In genomic region chr16:90046494-90047158, GRCm38 (mm10) we compare ENCODE assay signal across 11 mouse cellular contexts.
A peak's percentile ranks its signal among the peaks of the same experiment; 100 is the strongest.
DNase-seq lines count a peak whose midpoint lies in the region; ATAC-seq and TF ChIP-seq lines count a peak whose summit lies in the region.
"Had no signal": no experiment of that assay in that cellular context is flagged by ENCODE, and none has a peak within 500 bp of the region (broad histone marks: within the 10 kb centered on the region; RNA-seq: fewer than 3 reads in every experiment).

No protein-coding gene starts in this region.

- no peaks in the 10 kb centered on the region for H3K36me3 ChIP-seq in lung, embryonic 14.5 days (ENCODE audit: insufficient read depth)
- no peaks in the 10 kb centered on the region for H3K36me3 ChIP-seq in midbrain, embryonic 13.5 days
- H3K36me3 ChIP-seq: heart, embryonic 15.5 days; neural tube, embryonic 12.5 days had no signal

- 40% methylated on average over 12 of the region's 12 CpGs for WGBS in lung, embryonic 14.5 days
- WGBS in midbrain, embryonic 13.5 days, result 86% methylated on average over 12 of the region's 12 CpGs

- peak; percentile 60; the same call in 1 of the 2 replicates for ATAC-seq in lung, embryonic 14.5 days (ENCODE audit: insufficient read depth)
- no peak for ATAC-seq in midbrain, embryonic 13.5 days

- peak; percentile 24 to 33 for DNase-seq in heart, adult 18-20 months
- DNase-seq in heart, postnatal 25 days (ENCODE audit: low spot score), result no peak
- peak; percentile 50 for DNase-seq in NIH3T3 (ENCODE audit: low read depth)
- peak; percentile 25 to 26 for DNase-seq in heart, postnatal 14 days
- DNase-seq in lung, embryonic 14.5 days, result peak; percentile 89
- DNase-seq in thymus, postnatal 36 days, result no peak
- DNase-seq in left cerebral cortex, postnatal 4 days, result no peak
- DNase-seq: cerebellum, adult 2 months had no signal

- no peaks in the 10 kb centered on the region for H3K27me3 ChIP-seq in lung, embryonic 14.5 days (ENCODE audit: insufficient read depth, low read length)
- no peaks in the 10 kb centered on the region for H3K27me3 ChIP-seq in midbrain, embryonic 13.5 days
- H3K27me3 ChIP-seq: heart, embryonic 15.5 days; neural tube, embryonic 12.5 days had no signal

- peak overlapping the region; percentile 67 for H3K27ac ChIP-seq in lung, embryonic 14.5 days (ENCODE audit: low read depth)
- no peak overlapping the region for H3K27ac ChIP-seq in midbrain, embryonic 13.5 days
- H3K27ac ChIP-seq: heart, embryonic 15.5 days; neural tube, embryonic 12.5 days had no signal

- H3K4me1 ChIP-seq in lung, embryonic 14.5 days (ENCODE audit: insufficient read depth), result no peaks in the 10 kb centered on the region
- 0 out of 2 replicates have a peak, but pooled peaks cover 5% of the 10 kb centered on the region for H3K4me1 ChIP-seq in midbrain, embryonic 13.5 days (replicated peaks)
- H3K4me1 ChIP-seq: neural tube, embryonic 12.5 days had no signal

- H3K9ac ChIP-seq in lung, embryonic 14.5 days, result no peak overlapping the region
- no peak overlapping the region for H3K9ac ChIP-seq in midbrain, embryonic 13.5 days (replicated peaks)
- H3K9ac ChIP-seq: heart, embryonic 15.5 days; neural tube, embryonic 12.5 days had no signal

- H3K9me3 ChIP-seq in lung, embryonic 14.5 days (ENCODE audit: low read depth, low read length), result no peaks in the 10 kb centered on the region
- no peaks in the 10 kb centered on the region for H3K9me3 ChIP-seq in midbrain, embryonic 13.5 days
- H3K9me3 ChIP-seq: heart, embryonic 15.5 days; neural tube, embryonic 12.5 days had no signal

- no peak overlapping the region for H3K4me2 ChIP-seq in lung, embryonic 14.5 days
- no peak overlapping the region for H3K4me2 ChIP-seq in midbrain, embryonic 13.5 days (replicated peaks)
- H3K4me2 ChIP-seq: heart, embryonic 15.5 days; neural tube, embryonic 12.5 days had no signal

- intact Hi-C loops in heart, postnatal 25 days (cut with DNase I), result no loop called here
- intact Hi-C loops in heart, postnatal 14 days (cut with DNase I), result no loop called here
- intact Hi-C loops in left cerebral cortex, postnatal 4 days (cut with DNase I), result no loop called here

- no peak overlapping the region for H3K4me3 ChIP-seq in lung, embryonic 14.5 days (ENCODE audit: low read depth, low read length)
- H3K4me3 ChIP-seq in midbrain, embryonic 13.5 days (replicated peaks), result no peak overlapping the region
- H3K4me3 ChIP-seq: heart, embryonic 15.5 days; neural tube, embryonic 12.5 days had no signal

- no peak for TF ChIP-seq CTCF in lung, embryonic 14.5 days (IDR thresholded peaks at IDR 0.05; ENCODE audit: low read depth)

Comparison
In these comparisons a context has a peak if more than half of its experiments do, and no peak if none do; other contexts are left out.
1. DNase-seq: peak in heart, adult 18-20 months (2 of 2), NIH3T3 (single experiment), heart, postnatal 14 days (2 of 2) and lung, embryonic 14.5 days (single experiment); none in heart, postnatal 25 days (single experiment), thymus, postnatal 36 days (0 of 2) and left cerebral cortex, postnatal 4 days (single experiment).